Mouse (Mus musculus) G1E (cell line): Measurements from ENCODE around the gene Lrrtm4. TPM values are rescaled to one million over a fixed set of nuclear protein-coding genes. Genes with fewer than 3 reads are reported as not detected.

Experiments
- ATAC-seq: 2 replicates; pipeline ENCODE4 v1.8.0; 2016; ENCODE audit warnings: mild to moderate bottlenecking; ENCODE audit not compliant: insufficient number of reproducible peaks, poor library complexity, low FRiP score, severe bottlenecking; ENCODE audit errors: extremely low read depth
- DNase-seq: peaks from one replicate; pipeline ENCODE4 v3.0.0; 2012; ENCODE audit warnings: low spot score
- H3K27me3 ChIP-seq: 2 replicates; pipeline ENCODE4 v1.6.1; 2012; ENCODE audit warnings: mild to moderate bottlenecking, low read length, inconsistent platforms; ENCODE audit not compliant: insufficient read depth
- H3K36me3 ChIP-seq: replicated peaks from 2 replicates; pipeline ENCODE3; 2012; ENCODE audit warnings: mild to moderate bottlenecking, inconsistent platforms
- H3K4me1 ChIP-seq: 2 replicates; pipeline ENCODE4 v1.6.1; 2012; ENCODE audit warnings: low read depth, low read length, inconsistent platforms, mixed read lengths; ENCODE audit not compliant: insufficient read depth
- H3K4me3 ChIP-seq: 2 replicates; pipeline ENCODE4 v1.5.1; 2012; ENCODE audit warnings: low read depth, mild to moderate bottlenecking, inconsistent platforms, low read length, moderate library complexity, mixed read lengths
- H3K9me3 ChIP-seq: replicated peaks from 2 replicates; pipeline ENCODE4 v1.6.1; 2012; ENCODE audit warnings: inconsistent platforms
- CTCF ChIP-seq: IDR thresholded peaks from 2 replicates; pipeline ENCODE4 v1.5.1; 2012; ENCODE audit warnings: low read depth, low read length, inconsistent platforms, mixed read lengths
- GATA1 ChIP-seq: IDR thresholded peaks from 2 replicates; pipeline ENCODE4 v1.6.1; 2012; ENCODE audit warnings: borderline replicate concordance, low read length, inconsistent platforms, mixed read lengths
- GATA2 ChIP-seq: IDR thresholded peaks from 2 replicates; pipeline ENCODE4 v1.6.1; 2012; ENCODE audit warnings: low read depth, low read length, inconsistent platforms, borderline replicate concordance
- POLR2AphosphoS5 ChIP-seq: IDR thresholded peaks from 2 replicates; pipeline ENCODE4 v1.6.1; 2012; ENCODE audit warnings: low read depth, low read length, inconsistent platforms; ENCODE audit not compliant: insufficient replicate concordance
- TAL1 ChIP-seq: conservative IDR thresholded peaks from 2 replicates; pipeline ENCODE4 v1.6.1; 2012; ENCODE audit warnings: low read depth, low read length, inconsistent platforms, mixed read lengths
- polyA plus RNA-seq: library from polyadenylated mRNA; stranded (reverse); fragments of >175 nt; gene quantifications from 2 replicates; pipeline ENCODE4 v1.2.3, GENCODE M21; 2012
- total RNA-seq, 2 experiments: library from RNA; stranded (forward) in 1 of 2; stranded (reverse) in 1 of 2; fragments of 200-1000 nt in 1 of 2; fragments of >200 nt in 1 of 2; fragmentation: Nextera tagmentation in 1 of 2; gene quantifications; 2 replicates each; pipeline ENCODE4 v1.2.3; 2014 to 2017

Lrrtm4 gene
- total and polyA plus RNA-seq, 3 experiments = 0.27 TPM; not detected in 2

- Histone ChIP-seq H3K9me3 (no peaks in the 10 kb centered on the region; the same call in 1 of the 2 replicates), H3K4me1 (no peaks in the 10 kb centered on the region), H3K4me3 (no peak overlapping the region), H3K36me3 (no peaks in the 10 kb centered on the region), H3K27me3 (no peaks in the 10 kb centered on the region)
- DNase-seq (no peak), ATAC-seq (no peak)
- TF ChIP-seq CTCF (no peak), GATA1 (no peak), TAL1 (no peak), GATA2 (no peak), POLR2AphosphoS5 (no peak)
Measured at GRCm38 (mm10) chr6:80363593-80363992, 344.9 kb downstream of the Lrrtm4 start.

GRCm38 (mm10) chr6:80366532-80366931 is 347.9 kb downstream of the Lrrtm4 start:
- H3K27me3 ChIP-seq = no peaks in the 10 kb centered on the region
- TF ChIP-seq POLR2AphosphoS5 (no peak), GATA1 (no peak), TAL1 (no peak), GATA2 (no peak), CTCF (no peak)
- DNase-seq (no peak), ATAC-seq (no peak)
- no peak overlapping the region for H3K4me3 ChIP-seq
- no peaks in the 10 kb centered on the region for H3K36me3 ChIP-seq
- H3K9me3 ChIP-seq = no peaks in the 10 kb centered on the region
- no peaks in the 10 kb centered on the region for H3K4me1 ChIP-seq

GRCm38 (mm10) chr6:80389571-80389970 is 370.9 kb downstream of the Lrrtm4 start:
- DNase-seq = no peak
- Histone ChIP-seq H3K4me1 (no peaks in the 10 kb centered on the region), H3K36me3 (no peaks in the 10 kb centered on the region), H3K27me3 (no peaks in the 10 kb centered on the region), H3K9me3 (no peaks in the 10 kb centered on the region; the same call in 1 of the 2 replicates), H3K4me3 (no peak overlapping the region)
- no peak for ATAC-seq
- TF ChIP-seq POLR2AphosphoS5 = no peak
- no peak for TF ChIP-seq GATA2
- no peak for TF ChIP-seq TAL1

- DNase-seq (no peak), ATAC-seq (no peak)
- no peaks in the 10 kb centered on the region for H3K27me3 ChIP-seq
- no peak overlapping the region for H3K4me3 ChIP-seq
- H3K4me1 ChIP-seq = no peaks in the 10 kb centered on the region
- H3K9me3 ChIP-seq = peaks cover 3% of the 10 kb centered on the region
- H3K36me3 ChIP-seq = no peaks in the 10 kb centered on the region
- no peak for TF ChIP-seq POLR2AphosphoS5
- no peak for TF ChIP-seq GATA1
- no peak for TF ChIP-seq GATA2
- no peak for TF ChIP-seq CTCF
- no peak for TF ChIP-seq TAL1
Measured at GRCm38 (mm10) chr6:80406757-80407156, 388.1 kb downstream of the Lrrtm4 start.

GRCm38 (mm10) chr6:80440135-80440534 is 421.5 kb downstream of the Lrrtm4 start:
- DNase-seq (no peak), ATAC-seq (no peak)
- no peaks in the 10 kb centered on the region for H3K27me3 ChIP-seq
- H3K9me3 ChIP-seq = no peaks in the 10 kb centered on the region
- TF ChIP-seq POLR2AphosphoS5 = no peak
- no peak for TF ChIP-seq GATA1
- no peak for TF ChIP-seq GATA2
- TF ChIP-seq TAL1 = no peak
- TF ChIP-seq CTCF = no peak
- H3K36me3 ChIP-seq = no peaks in the 10 kb centered on the region
- H3K4me3 ChIP-seq = no peak overlapping the region
- no peaks in the 10 kb centered on the region for H3K4me1 ChIP-seq

- no peaks in the 10 kb centered on the region for H3K27me3 ChIP-seq
- no peaks in the 10 kb centered on the region for H3K36me3 ChIP-seq
- H3K9me3 ChIP-seq = peaks cover 2% of the 10 kb centered on the region; the same call in 1 of the 2 replicates
- ATAC-seq (no peak), DNase-seq (no peak)
- no peaks in the 10 kb centered on the region for H3K4me1 ChIP-seq
- TF ChIP-seq CTCF (no peak), POLR2AphosphoS5 (no peak), TAL1 (no peak), GATA2 (no peak), GATA1 (no peak)
- H3K4me3 ChIP-seq = no peak overlapping the region
Measured at GRCm38 (mm10) chr6:80470546-80470945, 451.9 kb downstream of the Lrrtm4 start.

- TF ChIP-seq GATA1 (no peak), CTCF (no peak), POLR2AphosphoS5 (no peak), TAL1 (no peak), GATA2 (no peak)
- Histone ChIP-seq H3K36me3 (no peaks in the 10 kb centered on the region), H3K4me1 (no peaks in the 10 kb centered on the region), H3K4me3 (no peak overlapping the region), H3K9me3 (no peaks in the 10 kb centered on the region; the same call in 1 of the 2 replicates), H3K27me3 (no peaks in the 10 kb centered on the region)
- no peak for ATAC-seq
- DNase-seq = no peak
Measured at GRCm38 (mm10) chr6:80476153-80476552, 457.5 kb downstream of the Lrrtm4 start.
